Mouse (Mus musculus) cerebellum, adult 11 months (tissue): ENCODE results near the gene Rlf.

Experiments
- DNase-seq: peaks from one replicate; pipeline ENCODE4 v3.0.0; 2022

The Rlf gene

GRCm38 (mm10) chr4:121163501-121164030 lies 51.3 kb downstream of the Rlf start:
- DNase-seq: no peak

GRCm38 (mm10) chr4:121109126-121109525 lies 105.8 kb downstream of the Rlf start, which contains the start of gene Tmco2:
TSS of gene Tmco2 (minus strand) at chr4:121109226.
- DNase-seq: no peak

DNA sequence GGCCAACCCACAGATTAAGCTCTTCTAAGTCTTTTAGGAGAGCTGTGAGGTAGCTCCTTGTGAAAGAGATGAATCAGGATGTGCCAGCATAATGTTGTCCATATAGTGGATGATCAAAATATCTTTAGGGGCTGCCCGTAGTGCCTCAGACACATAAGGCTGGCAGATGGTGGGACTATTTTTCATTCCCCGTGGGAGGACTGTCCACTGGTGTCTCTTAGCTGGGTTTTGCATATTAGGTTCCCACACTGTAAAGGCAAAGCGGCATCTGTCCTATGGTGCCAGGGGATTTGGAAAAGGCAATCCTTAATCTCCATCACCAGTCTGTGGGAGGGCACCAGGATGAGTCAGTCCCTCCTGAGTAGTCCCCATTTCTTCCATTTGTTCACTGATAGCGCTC lies 111.6 kb downstream of the Rlf start:
- no peak for DNase-seq

DNA sequence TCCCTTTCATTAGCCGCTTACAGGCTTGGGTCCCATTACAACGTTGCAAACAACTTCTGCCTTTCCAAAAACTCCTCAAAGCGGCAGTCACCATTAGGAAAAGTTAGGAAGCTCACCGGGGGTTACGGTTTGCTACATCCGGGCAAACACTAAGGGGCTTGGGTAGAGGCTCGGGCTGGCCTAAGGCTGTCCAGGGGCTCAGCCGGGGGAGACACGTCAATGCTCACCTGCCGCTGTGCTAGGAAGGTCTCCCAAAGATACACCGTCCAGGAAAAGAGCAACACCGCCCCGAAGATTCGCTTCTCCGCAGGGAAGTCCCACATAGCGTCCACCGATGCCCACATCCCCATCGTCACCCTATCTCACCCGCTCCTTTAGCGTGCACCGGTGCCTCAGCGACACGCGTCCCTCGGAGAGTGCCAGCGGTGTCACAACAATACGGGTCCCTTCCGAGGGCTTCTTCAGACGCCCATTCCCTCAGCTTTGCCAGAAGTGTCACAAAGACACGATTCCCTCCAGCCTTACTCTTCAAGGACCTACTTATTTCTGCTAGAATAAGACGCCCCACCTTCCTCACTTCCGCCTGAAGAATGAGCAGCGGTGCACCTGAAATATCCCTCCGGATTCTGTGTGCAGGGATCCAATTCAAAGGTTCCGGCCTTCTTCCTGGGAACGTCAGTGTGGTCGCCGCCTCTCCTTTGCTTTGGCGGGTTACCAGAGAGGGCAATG lies 117.1 kb downstream of the Rlf start, which contains the start of gene Zmpste24:
Gene Zmpste24, minus strand, starts transcription at position 592 of the 729 bp plus-strand sequence.
- DNase-seq: peak; percentile 80
